Mouse (Mus musculus) c-Kit-positive CD71-negative TER-119-negative erythroid progenitor cells, embryonic 14.5 days (primary cell): ENCODE data around the gene Spata7.
A peak's percentile ranks its signal among the peaks of the same experiment; 100 is the strongest.

Source experiments
- DNase-seq: peaks from one replicate; pipeline ENCODE4 v3.0.0-alpha.2; 2013; ENCODE audit warnings: low read depth

The Spata7 gene

GRCm38 (mm10) chr12:98673879-98674278, 45.9 kb downstream of the Spata7 start:
- no peak for DNase-seq

GRCm38 (mm10) chr12:98674627-98675143, 46.7 kb downstream of the Spata7 start:
- DNase-seq = peak; percentile 69

- DNase-seq = no peak
Observed at GRCm38 (mm10) chr12:98676861-98677260, 48.9 kb downstream of the Spata7 start.

- DNase-seq = peak; percentile 26
Observed at GRCm38 (mm10) chr12:98677336-98677735, 49.4 kb downstream of the Spata7 start.

GRCm38 (mm10) chr12:98679906-98680305, 51.9 kb downstream of the Spata7 start:
- no peak for DNase-seq

- no peak for DNase-seq
Observed at GRCm38 (mm10) chr12:98682196-98682595, 54.2 kb downstream of the Spata7 start.

- DNase-seq = no peak
Observed at GRCm38 (mm10) chr12:98683171-98683570, 55.2 kb downstream of the Spata7 start.

- DNase-seq = no peak
Observed at GRCm38 (mm10) chr12:98683574-98683973, 55.6 kb downstream of the Spata7 start.

- DNase-seq = no peak
Observed at GRCm38 (mm10) chr12:98690230-98690629, 62.3 kb downstream of the Spata7 start.

- DNase-seq = no peak
Observed at GRCm38 (mm10) chr12:98697202-98697601, 69.2 kb downstream of the Spata7 start.

GRCm38 (mm10) chr12:98701564-98701963, 73.6 kb downstream of the Spata7 start:
- no peak for DNase-seq

GRCm38 (mm10) chr12:98703554-98703953, 75.6 kb downstream of the Spata7 start:
- no peak for DNase-seq

- DNase-seq = no peak
Observed at GRCm38 (mm10) chr12:98703961-98704360, 76.0 kb downstream of the Spata7 start.

GRCm38 (mm10) chr12:98712819-98713218, 84.9 kb downstream of the Spata7 start:
- no peak for DNase-seq

- no peak for DNase-seq
Observed at GRCm38 (mm10) chr12:98713621-98714103, 85.7 kb downstream of the Spata7 start.

GRCm38 (mm10) chr12:98714757-98715156, 86.8 kb downstream of the Spata7 start:
- DNase-seq = no peak

GRCm38 (mm10) chr12:98716142-98716541, 88.2 kb downstream of the Spata7 start:
- no peak for DNase-seq
